Mouse (Mus musculus): ENCODE results near the gene Fbxl14. TPM values are rescaled to one million over a fixed set of nuclear protein-coding genes. Genes with fewer than 3 reads are reported as not detected.
A peak's percentile ranks its signal among the peaks of the same experiment; 100 is the strongest.

Gene Fbxl14
- polyA plus RNA-seq, 1 experiment from 2014 or later = 3.5 TPM

DNA sequence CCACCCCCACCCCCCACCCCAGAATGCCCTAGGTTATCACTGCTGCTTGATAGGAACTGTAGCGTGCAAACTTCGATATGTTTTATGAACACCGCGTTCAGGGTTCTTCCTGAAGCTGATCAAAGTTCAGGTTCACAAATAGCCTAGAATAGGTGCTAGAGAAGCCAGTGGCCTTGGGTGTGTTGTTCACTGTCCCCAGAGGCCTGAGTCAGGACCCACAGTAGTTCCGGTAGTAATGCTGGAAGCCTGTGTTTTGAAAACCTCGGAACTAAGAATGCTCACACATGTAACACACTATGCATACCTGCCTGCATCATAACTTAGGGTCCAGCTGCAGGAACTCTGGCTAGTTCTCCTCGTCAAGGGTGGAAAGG lies 7.6 kb downstream of the Fbxl14 start:
- ATAC-seq = no peak
- no peak overlapping the region for H3K27ac ChIP-seq
- peaks cover 3% of the 10 kb centered on the region; the same call in 1 of the 2 replicates for H3K27me3 ChIP-seq
- no peak overlapping the region for H3K9ac ChIP-seq (replicated peaks)
- peaks cover 17% of the 10 kb centered on the region for H3K36me3 ChIP-seq
- H3K4me3 ChIP-seq (replicated peaks) = no peak overlapping the region
- WGBS = 92% methylated on average over 7 of the region's 7 CpGs
- H3K4me1 ChIP-seq (replicated peaks) = peaks cover 59% of the 10 kb centered on the region
- H3K4me2 ChIP-seq (replicated peaks) = no peak overlapping the region
- H3K9me3 ChIP-seq = no peaks in the 10 kb centered on the region

DNA sequence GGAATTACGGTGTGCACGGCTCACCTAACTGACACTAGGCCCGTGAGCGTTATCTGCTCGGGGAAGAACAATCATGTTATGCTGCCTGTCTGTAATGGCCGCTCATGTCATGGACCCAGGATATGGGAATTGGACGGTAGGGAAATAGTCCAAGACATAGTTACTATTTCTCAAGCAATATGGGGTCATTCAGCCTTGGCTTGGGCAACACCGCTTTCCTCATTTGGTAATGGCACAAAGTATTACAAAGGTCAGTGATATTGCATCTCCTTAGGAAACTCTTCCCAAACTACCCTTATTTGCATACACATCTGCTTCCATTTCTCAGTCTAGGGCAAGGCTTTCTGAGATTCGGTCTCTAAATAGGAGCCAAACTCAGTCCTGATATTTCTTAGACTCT lies 8.2 kb downstream of the Fbxl14 start:
- Histone ChIP-seq H3K27ac (no peak overlapping the region), H3K36me3 (peaks cover 17% of the 10 kb centered on the region), H3K4me2 (replicated peaks) (no peak overlapping the region), H3K4me1 (replicated peaks) (peaks cover 59% of the 10 kb centered on the region), H3K4me3 (replicated peaks) (no peak overlapping the region), H3K9ac (replicated peaks) (no peak overlapping the region), H3K9me3 (no peaks in the 10 kb centered on the region), H3K27me3 (peaks cover 3% of the 10 kb centered on the region; the same call in 1 of the 2 replicates)
- WGBS = 93% methylated on average over 9 of the region's 9 CpGs
- no peak for ATAC-seq

DNA sequence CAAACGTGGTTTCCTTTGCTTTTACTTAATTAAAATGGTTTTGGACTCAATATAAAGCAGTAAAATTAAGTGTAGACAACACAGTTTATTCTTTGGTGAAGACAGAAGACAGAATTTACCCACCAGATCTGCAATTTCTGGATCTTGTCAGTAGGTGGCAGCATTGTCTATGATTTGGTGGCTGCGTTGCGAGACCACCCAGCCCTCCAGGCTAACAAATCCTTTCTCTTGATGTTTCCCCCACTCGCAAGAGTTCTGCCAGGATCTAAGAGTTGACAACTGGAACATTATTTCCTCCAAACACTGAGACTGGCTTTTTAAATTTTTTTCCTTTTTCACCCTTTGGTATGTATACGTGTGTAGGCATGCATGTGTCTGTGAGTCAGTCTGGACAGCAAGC lies 10.3 kb downstream of the Fbxl14 start:
- H3K9ac ChIP-seq (replicated peaks) = no peak overlapping the region
- WGBS = 7% methylated on average over 5 of the region's 5 CpGs
- no peak for ATAC-seq
- H3K4me2 ChIP-seq (replicated peaks) = peak overlapping the region; percentile 45; the same call in 1 of the 2 replicates
- peaks cover 3% of the 10 kb centered on the region; the same call in 1 of the 2 replicates for H3K27me3 ChIP-seq
- peaks cover 45% of the 10 kb centered on the region for H3K4me1 ChIP-seq (replicated peaks)
- no peak overlapping the region for H3K4me3 ChIP-seq (replicated peaks)
- no peak overlapping the region for H3K27ac ChIP-seq
- H3K9me3 ChIP-seq = no peaks in the 10 kb centered on the region
- H3K36me3 ChIP-seq = peaks cover under 1% of the 10 kb centered on the region

DNA sequence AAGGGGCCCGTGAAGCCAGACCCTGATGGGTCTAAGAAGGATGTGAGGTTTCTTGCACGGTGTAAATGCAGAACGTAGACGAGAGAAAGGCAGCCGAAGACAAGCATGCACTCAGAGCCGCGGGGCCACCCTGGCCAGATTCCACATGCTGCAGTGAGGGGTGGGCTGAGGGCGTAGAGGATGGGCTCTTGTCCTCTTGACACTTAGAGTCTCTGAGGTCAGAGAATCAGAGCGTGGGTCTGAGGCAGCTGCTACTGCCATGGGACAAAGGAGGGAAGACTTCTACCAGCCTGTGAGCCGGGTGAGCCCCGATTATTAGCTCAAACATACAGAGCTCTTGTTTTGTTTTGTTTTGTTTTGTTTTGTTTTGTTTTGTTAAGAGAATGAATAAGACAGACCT lies 11.1 kb downstream of the Fbxl14 start:
- H3K27me3 ChIP-seq = peaks cover 3% of the 10 kb centered on the region; the same call in 1 of the 2 replicates
- ATAC-seq = 0 out of 2 replicates have a peak, but pooled peaks have one; percentile 3

DNA sequence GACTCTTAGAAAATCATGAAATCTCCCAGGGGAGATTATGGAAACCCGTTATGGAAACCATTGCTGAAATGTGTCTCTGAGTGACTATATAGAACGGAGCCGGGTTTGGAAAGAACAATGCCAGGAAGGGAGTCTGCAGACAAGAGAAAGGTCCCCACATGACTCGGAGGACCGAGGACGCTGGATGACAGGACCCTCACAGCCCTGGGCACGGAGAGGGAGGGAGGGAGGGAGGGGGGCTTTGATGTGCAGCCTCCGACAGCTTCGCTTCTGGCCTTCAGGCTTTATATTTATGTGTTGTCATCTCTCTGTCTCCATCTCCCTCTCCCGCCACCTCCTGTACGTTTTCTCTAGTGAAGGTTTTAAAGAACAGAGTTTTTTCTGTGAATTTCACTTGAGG lies 11.5 kb downstream of the Fbxl14 start:
- H3K9ac ChIP-seq (replicated peaks) = peak overlapping the region; percentile 36; the same call in 1 of the 2 replicates
- peak overlapping the region; percentile 10; the same call in 1 of the 2 replicates for H3K4me3 ChIP-seq (replicated peaks)
- H3K4me1 ChIP-seq (replicated peaks) = peaks cover 37% of the 10 kb centered on the region
- H3K4me2 ChIP-seq (replicated peaks) = peak overlapping the region; percentile 45
- no peaks in the 10 kb centered on the region for H3K9me3 ChIP-seq
- H3K27me3 ChIP-seq = peaks cover 3% of the 10 kb centered on the region; the same call in 1 of the 2 replicates
- no peaks in the 10 kb centered on the region for H3K36me3 ChIP-seq
- ATAC-seq = 0 out of 2 replicates have a peak, but pooled peaks have one; percentile 8
- H3K27ac ChIP-seq = peak overlapping the region; percentile 60
- WGBS = 7% methylated on average over 11 of the region's 11 CpGs

More for the DNA sequence above, 11.1 kb downstream of the Fbxl14 start:
- H3K27ac ChIP-seq = 0 out of 2 replicates have a peak overlapping the region, but pooled peaks have one; percentile 60
- peak overlapping the region; percentile 36; the same call in 1 of the 2 replicates for H3K9ac ChIP-seq (replicated peaks)
- H3K36me3 ChIP-seq = no peaks in the 10 kb centered on the region
- H3K4me2 ChIP-seq (replicated peaks) = peak overlapping the region; percentile 45
- peaks cover 42% of the 10 kb centered on the region for H3K4me1 ChIP-seq (replicated peaks)
- no peaks in the 10 kb centered on the region for H3K9me3 ChIP-seq
- WGBS = 5% methylated on average over 11 of the region's 11 CpGs
- H3K4me3 ChIP-seq (replicated peaks) = peak overlapping the region; percentile 10

DNA sequence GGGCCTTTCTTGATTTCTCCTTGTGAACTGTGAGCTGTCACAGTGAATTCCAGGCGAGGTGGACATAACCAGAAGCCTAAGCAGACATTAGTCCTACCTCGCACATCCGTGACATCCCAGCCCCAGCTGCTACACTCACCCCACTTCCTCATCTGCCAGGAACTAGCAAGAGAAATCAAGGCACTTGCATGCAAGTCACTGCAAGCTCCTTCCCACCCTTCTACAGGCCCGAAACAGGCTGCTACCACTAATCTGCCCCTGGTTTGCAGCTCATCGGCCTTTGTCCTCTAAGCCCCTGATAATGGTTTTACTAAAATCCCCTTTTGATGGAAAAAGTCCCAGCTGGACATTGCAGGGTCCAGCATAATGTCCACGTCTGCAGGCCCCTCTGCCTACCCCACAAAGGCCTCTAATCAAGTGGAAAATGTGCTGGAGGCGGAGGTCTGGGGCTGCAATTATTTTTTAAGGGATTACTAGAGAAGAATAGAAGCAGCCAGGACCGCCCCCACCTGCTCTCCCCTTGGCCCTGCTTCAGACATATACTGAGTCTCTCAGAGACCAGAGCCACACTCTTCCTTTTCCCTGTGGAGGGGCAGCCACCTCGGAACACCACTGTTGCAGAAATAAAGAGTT lies 12.6 kb downstream of the Fbxl14 start:
- WGBS = 9% methylated on average over 9 of the region's 9 CpGs
- Histone ChIP-seq H3K9ac (replicated peaks) (peak overlapping the region; percentile 29; the same call in 1 of the 2 replicates), H3K27me3 (peaks cover 3% of the 10 kb centered on the region; the same call in 1 of the 2 replicates), H3K4me3 (replicated peaks) (no peak overlapping the region), H3K4me2 (replicated peaks) (no peak overlapping the region), H3K9me3 (no peaks in the 10 kb centered on the region), H3K27ac (peak overlapping the region; percentile 51), H3K36me3 (no peaks in the 10 kb centered on the region), H3K4me1 (replicated peaks) (peaks cover 34% of the 10 kb centered on the region)
- ATAC-seq = peak; percentile 76

DNA sequence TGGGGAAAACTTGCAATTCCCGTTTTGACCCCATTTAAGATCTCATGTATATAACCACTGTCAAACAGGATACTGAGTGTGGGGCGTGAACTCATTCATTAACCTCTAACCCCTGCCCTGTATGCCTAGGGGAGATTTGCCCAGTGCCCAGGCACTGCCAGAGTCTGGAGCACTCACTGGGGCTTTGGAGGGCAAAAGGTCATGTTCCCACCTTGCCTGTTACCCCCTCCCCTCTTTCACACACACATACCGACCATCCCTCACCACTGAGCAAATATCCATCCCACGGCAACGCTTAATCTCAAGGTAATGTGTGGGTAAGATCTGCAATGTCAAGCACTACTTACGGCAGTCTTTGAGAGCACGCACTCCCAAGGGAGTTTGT lies 13.2 kb downstream of the Fbxl14 start:
- Histone ChIP-seq H3K4me2 (replicated peaks) (no peak overlapping the region), H3K9me3 (no peaks in the 10 kb centered on the region), H3K36me3 (no peaks in the 10 kb centered on the region), H3K9ac (replicated peaks) (peak overlapping the region; percentile 44; the same call in 1 of the 2 replicates), H3K4me1 (replicated peaks) (peaks cover 34% of the 10 kb centered on the region), H3K4me3 (replicated peaks) (no peak overlapping the region), H3K27me3 (peaks cover 3% of the 10 kb centered on the region; the same call in 1 of the 2 replicates), H3K27ac (peak overlapping the region; percentile 51)
- WGBS = 9% methylated on average over 7 of the region's 7 CpGs
- ATAC-seq = peak; percentile 21

DNA sequence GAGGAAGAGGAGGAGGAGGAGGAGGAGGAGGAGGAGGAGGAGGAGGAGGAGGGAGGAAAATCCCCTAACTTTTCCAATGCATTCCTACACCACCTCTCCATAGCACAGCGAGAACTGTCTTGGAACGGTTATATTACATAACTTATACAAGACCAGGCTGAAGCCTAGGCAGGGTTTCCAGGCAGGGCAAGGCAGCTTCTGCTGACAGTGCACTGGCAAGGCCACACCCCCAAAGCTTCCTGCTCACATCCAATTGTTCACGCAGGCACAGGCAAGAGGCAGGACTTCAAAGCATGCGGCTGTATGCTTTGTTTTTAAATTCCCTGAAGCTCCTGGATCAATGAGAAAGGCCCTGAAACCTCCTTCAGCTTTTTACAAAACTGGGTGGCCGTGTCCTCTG lies 19.8 kb downstream of the Fbxl14 start:
- Histone ChIP-seq H3K27me3 (no peaks in the 10 kb centered on the region), H3K4me3 (replicated peaks) (no peak overlapping the region), H3K36me3 (no peaks in the 10 kb centered on the region), H3K27ac (no peak overlapping the region), H3K9ac (replicated peaks) (no peak overlapping the region), H3K4me1 (replicated peaks) (peaks cover 17% of the 10 kb centered on the region), H3K4me2 (replicated peaks) (no peak overlapping the region), H3K9me3 (no peaks in the 10 kb centered on the region)
- 14% methylated on average over 5 of the region's 5 CpGs for WGBS
- ATAC-seq = peak; percentile 55; the same call in 1 of the 2 replicates

DNA sequence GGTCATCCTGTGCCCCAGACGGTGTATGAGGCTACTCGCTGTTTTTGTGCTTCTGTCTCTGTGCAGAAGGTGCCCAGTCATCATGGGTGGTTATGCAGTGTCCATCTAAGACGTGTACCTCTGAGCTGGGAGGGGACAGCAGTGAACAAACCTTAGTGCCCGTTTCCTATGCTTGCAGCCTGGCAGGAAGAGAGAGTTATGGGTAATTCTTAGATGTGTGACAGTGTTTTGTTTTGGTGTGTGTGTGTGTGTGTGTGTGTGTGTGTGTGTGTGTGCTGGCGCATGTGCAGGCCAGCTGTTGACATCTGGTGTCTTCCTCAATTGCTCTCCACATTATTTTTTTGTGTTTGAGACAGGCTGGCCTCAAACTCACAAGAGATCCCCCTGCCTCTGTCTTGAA lies 20.6 kb downstream of the Fbxl14 start:
- WGBS = 63% methylated on average over 5 of the region's 5 CpGs

DNA sequence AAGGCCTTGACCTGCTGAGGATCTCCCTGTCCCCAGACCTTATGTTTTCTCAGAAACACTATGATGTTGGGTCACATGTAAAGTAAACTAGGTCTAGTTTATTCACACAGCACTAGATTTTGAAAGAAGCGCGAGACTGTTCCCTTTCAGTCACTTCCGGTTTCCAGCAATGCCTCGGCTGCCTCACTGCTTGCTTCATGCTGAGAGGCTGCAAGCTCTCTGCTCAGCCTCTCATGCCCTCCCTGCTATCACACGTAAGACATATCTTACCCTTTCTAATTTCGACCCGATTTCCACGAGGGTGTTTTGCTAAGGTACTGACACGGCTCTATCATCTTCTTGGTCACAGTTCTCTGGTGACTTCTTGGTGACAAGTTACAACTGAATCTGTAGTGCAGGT lies 22.6 kb downstream of the Fbxl14 start:
- H3K27me3 ChIP-seq = no peaks in the 10 kb centered on the region
- no peak overlapping the region for H3K4me3 ChIP-seq (replicated peaks)
- 57% methylated on average over 9 of the region's 9 CpGs for WGBS
- no peak overlapping the region for H3K27ac ChIP-seq
- no peaks in the 10 kb centered on the region for H3K9me3 ChIP-seq
- ATAC-seq = no peak
- no peak overlapping the region for H3K9ac ChIP-seq (replicated peaks)
- peaks cover 17% of the 10 kb centered on the region for H3K4me1 ChIP-seq (replicated peaks)
- H3K4me2 ChIP-seq (replicated peaks) = no peak overlapping the region
- no peaks in the 10 kb centered on the region for H3K36me3 ChIP-seq

More for the DNA sequence above, 20.6 kb downstream of the Fbxl14 start:
- no peak overlapping the region for H3K9ac ChIP-seq (replicated peaks)
- no peak overlapping the region for H3K4me3 ChIP-seq (replicated peaks)
- H3K27ac ChIP-seq = no peak overlapping the region
- peaks cover 17% of the 10 kb centered on the region for H3K4me1 ChIP-seq (replicated peaks)
- H3K9me3 ChIP-seq = no peaks in the 10 kb centered on the region
- H3K4me2 ChIP-seq (replicated peaks) = no peak overlapping the region
- ATAC-seq = no peak
- no peaks in the 10 kb centered on the region for H3K36me3 ChIP-seq
- H3K27me3 ChIP-seq = no peaks in the 10 kb centered on the region

DNA sequence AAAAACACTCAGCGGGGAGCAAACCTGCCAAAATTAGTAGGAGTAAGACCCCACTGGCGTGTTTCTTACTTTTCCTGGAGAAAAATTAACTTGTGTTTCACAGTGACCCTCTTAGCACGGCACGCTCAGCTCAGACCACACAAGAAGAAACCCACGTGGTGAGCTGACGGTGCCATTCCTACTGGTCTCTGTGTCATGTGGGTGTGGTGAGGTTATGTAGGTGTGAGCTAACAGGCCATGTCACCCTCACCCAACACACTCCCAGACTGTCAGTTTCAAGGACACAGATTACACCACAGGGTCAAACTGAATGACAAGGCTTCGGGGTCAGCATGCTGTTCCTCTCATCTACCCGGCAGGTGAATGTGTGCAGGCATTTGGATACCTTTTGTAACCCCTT lies 25.3 kb downstream of the Fbxl14 start:
- ATAC-seq = no peak
- Histone ChIP-seq H3K9ac (replicated peaks) (no peak overlapping the region), H3K4me3 (replicated peaks) (no peak overlapping the region), H3K4me2 (replicated peaks) (no peak overlapping the region), H3K36me3 (no peaks in the 10 kb centered on the region), H3K27ac (no peak overlapping the region), H3K9me3 (no peaks in the 10 kb centered on the region), H3K27me3 (no peaks in the 10 kb centered on the region), H3K4me1 (replicated peaks) (peaks cover 2% of the 10 kb centered on the region; the same call in 1 of the 2 replicates)
- 92% methylated on average over 8 of the region's 8 CpGs for WGBS

DNA sequence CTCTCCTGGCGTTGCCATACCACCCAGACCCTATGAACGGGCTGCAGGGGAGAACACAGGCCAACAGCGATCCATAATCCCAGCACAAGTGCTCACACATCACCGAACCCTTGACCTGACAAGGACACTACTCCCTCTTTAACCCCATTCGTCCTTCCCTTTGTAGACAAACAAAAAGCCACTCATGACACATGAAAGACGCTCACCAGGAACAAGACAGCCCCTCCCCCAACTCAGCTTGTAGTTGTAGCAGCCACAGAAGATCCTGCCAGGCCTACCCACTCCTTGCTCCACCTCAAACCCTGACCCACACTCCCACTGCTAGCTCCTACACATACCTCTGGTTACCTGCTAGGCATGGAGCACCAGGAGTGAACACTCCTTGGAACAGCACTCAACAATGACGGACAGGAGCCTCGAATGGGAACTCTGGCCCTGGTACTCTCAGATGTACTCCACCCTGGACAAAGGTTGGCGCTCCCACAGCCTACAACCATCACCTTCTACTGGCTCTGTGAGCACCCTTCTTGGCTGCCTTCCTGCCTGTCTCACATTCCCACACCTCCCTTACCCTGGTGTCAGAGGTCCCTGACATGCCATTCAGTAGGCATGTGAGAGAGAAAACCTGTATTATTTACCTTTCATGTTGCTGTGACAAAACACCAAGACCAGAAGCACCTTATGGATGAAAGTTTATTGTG lies 26.2 kb downstream of the Fbxl14 start:
- Histone ChIP-seq H3K4me2 (replicated peaks) (no peak overlapping the region), H3K36me3 (no peaks in the 10 kb centered on the region), H3K9me3 (no peaks in the 10 kb centered on the region), H3K4me3 (replicated peaks) (no peak overlapping the region), H3K27me3 (no peaks in the 10 kb centered on the region), H3K27ac (no peak overlapping the region), H3K9ac (replicated peaks) (no peak overlapping the region), H3K4me1 (replicated peaks) (0 out of 2 replicates have a peak, but pooled peaks cover 2% of the 10 kb centered on the region)
- WGBS = 55% methylated on average over 9 of the region's 9 CpGs
- no peak for ATAC-seq

Measured in midbrain, embryonic 13.5 days (tissue).